Mouse (Mus musculus) embryo, embryonic 9.5 days (tissue): ENCODE results near the gene H2-Q6.
A peak's percentile ranks its signal among the peaks of the same experiment; 100 is the strongest.
"Not testable (repeated sequence)": the region's sequence is repeated elsewhere in the genome, so short reads cannot be mapped to it uniquely, and the experiment has no call there.

Experiments
- DNase-seq: peaks from one replicate; pipeline ENCODE4 v3.0.0-alpha.2; 2017; ENCODE audit errors: extremely low spot score

The H2-Q6 gene

DNA sequence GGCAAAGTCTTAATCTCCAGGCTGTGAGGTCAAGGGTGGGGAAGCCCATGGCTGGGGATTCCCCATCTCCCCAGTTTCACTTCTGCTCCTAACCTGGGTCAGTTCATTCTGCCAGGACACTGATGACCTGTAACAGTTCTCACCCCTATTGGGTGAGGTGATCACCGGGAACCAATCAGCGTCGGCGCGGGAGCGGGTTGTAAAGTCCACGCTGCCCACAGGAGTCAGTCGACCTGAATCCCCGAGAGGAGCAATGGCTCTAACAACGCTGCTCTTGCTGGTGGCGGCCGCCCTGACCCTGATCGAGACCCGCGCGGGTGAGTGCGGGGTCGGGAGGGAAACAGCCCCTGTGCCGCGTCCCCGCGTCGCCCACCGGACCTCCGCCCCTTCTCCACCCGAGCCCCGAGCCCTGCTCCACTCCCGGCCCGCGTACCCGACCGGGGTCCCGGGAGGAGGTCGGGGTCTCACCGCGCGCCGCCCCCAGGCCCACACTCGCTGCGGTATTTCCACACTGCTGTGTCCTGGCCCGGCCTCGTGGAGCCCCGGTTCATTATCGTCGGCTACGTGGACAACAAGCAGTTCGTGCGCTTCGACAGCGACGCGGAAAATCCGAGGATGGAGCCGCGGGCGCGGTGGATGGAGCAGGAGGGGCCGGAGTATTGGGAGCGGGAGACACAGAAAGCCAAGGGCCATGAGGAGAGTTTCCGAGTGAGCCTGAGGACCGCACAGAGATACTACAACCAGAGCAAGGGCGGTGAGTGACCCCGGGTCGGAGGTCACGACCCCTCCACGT, at the start of gene H2-Q6:
H2-Q6 (plus strand) TSS at position 227 of the 793 bp plus-strand sequence.
- DNase-seq = peak; percentile 63

DNA sequence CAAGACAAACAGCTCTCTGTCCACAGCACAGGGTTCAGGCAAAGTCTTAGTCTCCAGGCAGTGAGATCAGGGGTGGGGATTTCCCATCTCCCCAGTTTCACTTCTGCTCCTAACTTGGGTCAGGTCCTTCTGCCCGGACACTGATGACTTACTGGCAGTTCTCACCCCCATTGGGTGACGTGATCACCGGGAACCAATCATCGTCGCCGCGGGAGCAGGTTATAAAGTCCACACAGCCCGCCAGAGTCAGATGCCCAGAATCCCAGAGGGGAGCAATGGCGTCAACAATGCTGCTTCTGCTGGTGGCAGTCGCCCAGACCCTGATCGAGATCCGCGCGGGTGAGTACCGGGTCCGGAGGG, 45.3 kb upstream of the H2-Q6 start, which contains the start of gene H2-Q4:
H2-Q4 (plus strand) TSS at position 249 of the 360 bp plus-strand sequence.
- DNase-seq = peak; percentile 84

DNA sequence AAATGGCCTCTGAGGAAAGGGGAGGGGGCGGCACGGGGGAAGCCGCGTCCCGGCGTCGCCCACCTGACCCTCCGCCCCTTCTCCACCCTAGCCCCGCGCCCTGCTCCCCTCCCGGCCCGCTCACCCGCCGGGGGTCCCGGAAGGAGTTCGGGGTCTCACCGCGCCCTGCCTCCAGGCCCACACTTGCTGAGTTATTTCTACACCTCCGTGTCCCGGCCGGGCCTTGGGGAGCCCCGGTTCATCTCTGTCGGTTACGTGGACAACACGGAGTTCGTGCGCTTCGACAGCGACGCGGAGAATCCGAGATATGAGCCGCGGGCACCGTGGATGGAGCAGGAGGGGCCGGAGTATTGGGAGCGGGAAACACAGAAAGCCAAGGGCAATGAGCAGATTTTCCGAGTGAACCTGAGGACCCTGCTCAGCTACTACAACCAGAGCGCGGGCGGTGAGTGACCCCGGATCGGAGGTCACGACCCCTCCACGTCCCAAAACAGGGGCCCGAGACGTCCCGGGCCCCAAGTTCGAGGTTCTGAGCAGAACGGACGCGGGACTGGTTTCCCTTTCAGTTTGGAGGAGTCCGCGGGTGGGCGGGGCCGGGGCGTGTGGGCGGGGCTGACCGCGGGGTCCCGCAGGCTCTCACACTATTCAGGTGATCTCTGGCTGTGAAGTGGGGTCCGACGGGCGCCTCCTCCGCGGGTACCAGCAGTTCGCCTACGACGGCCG, 44.8 kb upstream of the H2-Q6 start:
- DNase-seq = peak; percentile 38

GRCm38 (mm10) chr17:35389796-35390195, 34.9 kb upstream of the H2-Q6 start:
- DNase-seq = peak; percentile 34

DNA sequence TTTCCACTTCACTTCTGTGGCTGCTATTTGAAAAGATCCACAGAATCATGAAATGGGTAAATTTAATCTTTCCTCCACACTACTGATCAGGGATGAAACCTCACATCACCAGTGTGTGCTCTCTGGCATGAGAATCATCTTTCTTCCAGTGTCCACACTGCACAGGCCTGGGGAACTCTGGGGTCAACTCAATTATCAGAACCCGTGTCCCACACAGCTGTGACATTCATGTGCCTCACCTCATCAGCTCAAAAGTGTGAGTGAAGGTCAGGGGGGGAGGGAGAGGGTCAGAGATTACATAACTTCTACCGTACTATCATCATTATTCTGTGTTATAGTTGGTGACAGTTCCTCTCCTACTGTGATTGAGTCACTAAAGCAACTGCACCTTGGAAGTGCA, 32.0 kb upstream of the H2-Q6 start:
- DNase-seq = not testable (repeated sequence)

- peak; percentile 7 for DNase-seq
These were observed 30.5 kb upstream of the H2-Q6 start for GRCm38 (mm10) chr17:35393864-35394800.

DNA sequence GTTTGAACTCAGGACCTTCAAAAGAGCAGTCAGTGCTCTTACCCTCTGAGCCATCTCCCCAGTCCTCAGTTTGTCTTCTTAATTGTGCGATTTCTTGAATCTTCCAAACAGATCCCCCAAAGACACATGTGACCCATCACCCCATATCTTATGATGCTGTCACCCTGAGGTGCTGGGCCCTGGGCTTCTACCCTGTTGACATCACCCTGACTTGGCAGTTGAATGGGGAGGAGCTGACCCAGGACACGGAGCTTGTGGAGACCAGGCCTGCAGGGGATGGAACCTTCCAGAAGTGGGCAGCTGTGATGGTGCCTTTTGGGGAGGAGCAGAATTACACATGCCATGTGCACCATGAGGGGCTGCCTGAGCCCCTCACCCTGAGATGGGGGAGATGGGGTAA, 27.7 kb upstream of the H2-Q6 start:
- DNase-seq = not testable (repeated sequence)

DNA sequence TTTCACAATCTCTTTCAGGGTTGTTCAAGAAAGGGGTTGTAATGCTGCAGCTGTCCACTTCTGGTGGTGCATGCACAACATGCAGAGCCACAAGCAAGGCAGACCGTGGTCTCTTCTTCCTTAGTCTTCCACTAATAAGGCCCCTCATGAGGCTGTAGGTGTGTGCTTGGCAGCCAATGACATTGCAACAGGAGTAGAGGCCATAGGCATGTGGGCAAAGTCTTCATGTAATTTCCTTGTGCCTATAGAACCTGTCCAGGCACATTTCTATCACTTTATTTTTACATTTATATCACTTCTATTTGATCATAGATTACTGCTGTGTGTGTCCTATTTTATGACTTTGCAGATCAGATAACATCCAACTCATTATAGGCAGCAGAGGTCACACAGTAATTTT, 11.6 kb upstream of the H2-Q6 start:
- not testable (repeated sequence) for DNase-seq

DNA sequence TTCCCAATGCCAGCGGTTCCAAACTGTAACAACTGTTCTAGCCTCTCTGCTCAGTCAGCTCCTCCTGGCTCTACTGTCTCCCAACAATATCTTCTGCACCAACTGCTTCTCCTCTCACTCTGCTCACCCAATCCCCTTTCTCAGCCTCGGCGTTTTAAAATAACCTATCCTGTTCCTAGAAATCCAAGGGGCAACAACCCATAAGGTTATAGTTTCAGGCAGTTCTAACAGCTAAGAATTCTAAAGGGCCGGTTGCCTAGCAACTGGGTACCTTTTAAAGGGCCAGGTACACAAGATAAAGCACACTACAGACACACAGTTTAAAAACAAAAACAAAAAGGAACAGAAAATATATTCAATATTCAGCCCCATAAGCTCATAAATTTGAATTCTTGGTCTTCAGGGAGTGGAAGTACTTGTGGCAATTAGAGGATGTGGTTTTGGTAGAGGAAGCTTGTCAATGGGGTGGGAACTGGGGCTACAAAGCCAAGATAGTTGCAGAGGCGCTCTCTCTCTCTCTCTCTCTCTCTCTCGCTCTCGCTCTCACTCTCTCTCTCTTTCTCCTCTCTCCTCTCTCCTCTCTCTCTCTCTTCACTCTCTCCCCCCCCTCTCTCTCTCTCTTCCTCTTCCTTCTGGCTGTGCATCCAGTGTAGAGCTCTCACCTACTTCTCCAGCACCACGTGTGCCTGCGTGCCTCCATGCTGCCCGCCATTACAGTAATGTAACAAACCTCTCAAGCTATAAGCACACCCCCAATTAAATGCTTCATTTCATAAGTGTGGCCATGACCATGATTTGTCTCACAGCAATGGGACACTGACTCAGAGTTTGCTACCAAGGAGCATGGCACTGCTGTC, 9.1 kb upstream of the H2-Q6 start:
- DNase-seq = not testable (repeated sequence)

DNA sequence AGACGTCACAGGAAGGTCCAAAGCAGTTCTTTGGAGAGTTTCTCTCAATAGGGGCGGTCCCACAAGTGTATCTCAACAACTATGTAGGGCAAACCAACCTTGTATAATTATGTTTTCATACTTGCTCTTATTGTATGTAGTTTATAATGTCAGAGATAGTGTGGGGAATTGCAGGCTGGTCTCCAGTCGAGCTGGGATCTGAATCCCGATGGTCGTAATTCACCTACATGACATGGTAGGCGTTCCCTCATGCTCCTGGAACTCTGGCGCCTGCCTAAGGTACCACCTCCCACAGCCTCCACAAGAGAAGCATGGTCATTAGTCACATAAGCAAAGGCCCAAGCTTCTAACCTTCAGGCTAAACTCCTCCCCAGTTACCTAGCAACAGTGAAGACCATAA, 5.9 kb upstream of the H2-Q6 start:
- DNase-seq = no peak

DNA sequence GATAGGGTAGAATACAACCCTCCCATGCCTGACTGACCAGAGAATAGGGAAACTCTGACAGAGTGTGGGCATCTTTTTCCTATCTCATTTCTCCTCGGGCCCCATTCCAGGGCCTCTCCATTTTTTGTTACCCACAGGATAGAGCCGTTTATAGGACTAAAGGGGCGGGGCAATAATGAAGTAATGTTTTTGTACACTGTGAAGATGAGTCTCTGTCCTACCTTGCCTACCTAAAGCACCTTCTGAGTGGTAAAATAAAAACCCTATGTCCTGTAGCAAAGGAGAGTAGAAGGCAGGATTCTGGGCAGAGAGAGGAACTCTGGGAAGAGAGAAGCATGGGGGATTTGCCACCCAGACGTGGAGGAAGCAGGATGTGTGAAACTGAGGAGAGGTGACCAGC, 5.1 kb upstream of the H2-Q6 start:
- not testable (repeated sequence) for DNase-seq

GRCm38 (mm10) chr17:35420206-35420810, 4.3 kb upstream of the H2-Q6 start:
- peak; percentile 47 for DNase-seq

DNA sequence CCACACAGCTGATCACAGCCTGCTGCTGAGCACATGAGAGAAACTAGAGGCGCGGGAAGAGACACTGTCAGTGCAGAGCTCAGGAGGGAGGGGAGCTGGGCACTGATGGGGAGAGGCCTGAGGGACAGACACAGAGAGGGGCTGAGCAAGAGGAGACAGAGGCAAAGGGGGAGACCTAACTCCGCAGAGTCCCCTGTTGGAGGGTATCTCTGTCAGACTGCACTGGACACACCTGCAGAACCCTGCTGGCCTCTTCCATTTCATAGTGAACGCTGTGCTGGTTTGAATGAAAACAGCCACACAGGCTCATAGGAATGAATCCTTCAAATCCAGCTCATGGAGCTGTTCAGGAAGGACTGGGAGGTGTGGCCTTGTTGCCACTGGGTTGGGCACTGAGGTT, 3.3 kb upstream of the H2-Q6 start:
- DNase-seq = not testable (repeated sequence)

DNA sequence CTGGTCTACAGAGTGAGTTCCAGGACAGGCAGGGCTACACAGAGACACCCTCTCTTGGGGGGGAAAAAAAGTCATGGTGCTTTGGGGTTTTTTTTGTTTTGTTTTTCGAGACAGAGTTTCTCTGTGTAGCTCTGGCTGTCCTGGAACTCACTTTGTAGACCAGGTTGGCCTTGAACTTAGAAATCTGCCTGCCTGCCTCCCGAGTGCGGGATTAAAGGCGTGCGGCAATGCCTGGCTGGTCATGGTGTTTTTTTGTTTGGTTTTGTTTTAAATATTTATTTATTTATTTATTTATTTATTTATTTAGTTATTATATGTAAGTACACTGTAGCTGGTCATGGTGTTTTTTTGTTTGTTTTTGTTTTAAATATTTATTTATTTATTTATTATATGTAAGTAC, 2.3 kb upstream of the H2-Q6 start:
- DNase-seq = not testable (repeated sequence)

DNA sequence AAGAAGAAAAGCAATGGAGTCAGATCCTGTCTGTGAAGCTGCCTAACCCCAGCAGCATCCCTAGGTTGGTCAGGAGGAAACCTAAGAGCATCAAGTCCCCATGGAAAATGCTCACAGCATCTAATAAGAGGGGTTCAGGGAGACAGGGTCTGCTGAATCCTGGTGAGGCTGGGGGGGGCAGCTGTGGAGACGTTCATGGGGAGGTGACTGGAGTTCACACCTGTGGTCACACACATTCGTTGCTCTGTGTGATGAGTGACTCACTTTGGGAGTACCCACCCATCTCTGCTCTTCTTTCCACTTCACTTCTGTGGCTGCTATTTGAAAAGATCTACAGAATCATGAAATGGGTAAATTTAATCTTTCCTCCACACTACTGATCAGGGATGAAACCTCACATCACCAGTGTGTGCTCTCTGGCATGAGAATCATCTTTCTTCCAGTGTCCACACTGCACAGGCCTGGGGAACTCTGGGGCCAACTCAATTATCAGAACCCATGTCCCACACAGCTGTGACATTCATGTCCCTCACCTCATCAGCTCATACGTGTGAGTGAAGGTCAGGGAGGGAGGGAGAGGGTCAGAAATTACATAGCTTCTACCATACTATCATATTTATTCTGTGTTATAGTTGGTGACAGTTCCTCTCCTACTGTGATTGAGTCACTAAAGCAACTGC, 1.4 kb upstream of the H2-Q6 start:
- DNase-seq = not testable (repeated sequence)

DNA sequence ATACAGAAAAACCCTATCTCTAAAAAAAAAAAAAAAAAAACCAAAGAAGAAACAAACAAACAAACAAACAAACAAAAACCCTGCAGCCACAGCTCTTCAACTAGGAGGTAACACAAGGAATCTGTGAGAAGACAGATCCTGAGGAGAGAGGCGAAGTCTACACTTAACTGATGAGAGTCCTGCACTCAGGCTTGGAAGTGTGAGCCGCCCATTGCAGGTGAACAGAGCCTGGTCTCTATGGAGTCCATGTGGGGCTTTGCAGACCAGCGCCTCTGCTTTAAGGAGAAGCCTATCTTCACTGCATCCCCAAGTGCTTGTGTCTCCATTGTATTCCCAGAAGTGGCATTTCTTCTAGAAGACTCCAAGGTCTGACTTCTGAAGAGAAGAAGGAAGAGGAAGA, 544 bp upstream of the H2-Q6 start:
- DNase-seq = not testable (repeated sequence)

- peak; percentile 32 for DNase-seq
These were observed 824 bp downstream of the H2-Q6 start for GRCm38 (mm10) chr17:35425474-35425873.

- DNase-seq = not testable (repeated sequence)
These were observed 4.2 kb downstream of the H2-Q6 start for GRCm38 (mm10) chr17:35428883-35429282.

- not testable (repeated sequence) for DNase-seq
These were observed 6.0 kb downstream of the H2-Q6 start for GRCm38 (mm10) chr17:35430671-35431070.

DNA sequence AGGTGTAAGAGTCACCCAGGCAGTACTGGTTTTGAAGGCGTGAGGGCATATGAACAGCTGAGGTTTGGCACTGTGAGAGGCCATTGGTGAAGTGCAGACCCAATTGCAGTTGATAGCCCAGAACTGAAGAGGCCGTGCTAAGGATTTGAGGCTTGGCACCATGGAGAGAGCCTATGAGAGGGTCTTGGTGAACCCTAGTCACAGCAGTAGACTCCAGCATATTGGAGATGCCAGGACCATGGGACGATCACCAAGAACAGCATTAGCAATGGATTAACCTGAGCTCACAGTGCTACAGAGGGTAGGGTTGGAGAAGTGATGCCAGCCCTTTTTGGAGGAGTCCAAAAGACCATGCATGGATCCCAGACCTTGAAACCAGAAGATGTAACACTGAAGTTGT, 7.5 kb downstream of the H2-Q6 start:
- not testable (repeated sequence) for DNase-seq
